Mouse (Mus musculus) liver, postnatal 0 days (tissue): Measurements from ENCODE around the gene Spaca3. TPM values are rescaled to one million over a fixed set of nuclear protein-coding genes. Genes with fewer than 3 reads are reported as not detected.

Source experiments
- ATAC-seq: fragments of 200-750 bp; cut with Nextera tagmentation; 2 replicates; pipeline ENCODE4 v1.8.0; 2017; ENCODE audit warnings: mild to moderate bottlenecking, moderate library complexity
- DNase-seq: peaks from one replicate; pipeline ENCODE4 v3.0.0-alpha.2; 2016
- H3K27ac ChIP-seq: fragments of 300-500 bp; sonication (generic); 2 replicates; pipeline ENCODE4 v1.5.1; 2014; ENCODE audit warnings: antibody characterized with exemption, moderate library complexity, mild to moderate bottlenecking, low read depth
- H3K27me3 ChIP-seq: fragments of 300-500 bp; sonication (generic); 2 replicates; pipeline ENCODE4 v1.6.1; 2014; ENCODE audit warnings: low read length, control low read depth, mixed read lengths; ENCODE audit not compliant: insufficient read depth
- H3K36me3 ChIP-seq: fragments of 300-500 bp; sonication (generic); replicated peaks from 2 replicates; pipeline ENCODE4 v1.6.1; 2014; ENCODE audit warnings: mild to moderate bottlenecking, control low read depth, low read length, moderate library complexity, mixed read lengths; ENCODE audit not compliant: insufficient read depth
- H3K4me1 ChIP-seq: fragments of 300-500 bp; sonication (generic); 2 replicates; pipeline ENCODE4 v1.6.1; 2014; ENCODE audit warnings: antibody characterized with exemption, mild to moderate bottlenecking, control low read depth; ENCODE audit not compliant: insufficient read depth
- H3K4me2 ChIP-seq: fragments of 300-500 bp; sonication (generic); 2 replicates; pipeline ENCODE4 v1.6.1; 2014; ENCODE audit warnings: low read depth, mild to moderate bottlenecking, low read length, moderate library complexity, mixed read lengths
- H3K4me3 ChIP-seq: fragments of 300-500 bp; sonication (generic); 2 replicates; pipeline ENCODE4 v1.5.1; 2014; ENCODE audit warnings: low read depth, low read length
- H3K9ac ChIP-seq: fragments of 300-500 bp; sonication (generic); replicated peaks from 2 replicates; pipeline ENCODE4 v1.6.1; 2014; ENCODE audit warnings: mild to moderate bottlenecking, moderate library complexity
- H3K9me3 ChIP-seq: fragments of 300-500 bp; sonication (generic); 2 replicates; pipeline ENCODE4 v1.6.1; 2016; ENCODE audit warnings: mild to moderate bottlenecking, control low read depth, low read length, mixed read lengths
- CTCF ChIP-seq: sonication (generic); IDR thresholded peaks from 2 replicates; pipeline ENCODE4 v1.5.1; 2016; ENCODE audit warnings: antibody characterized with exemption, low read depth
- EP300 ChIP-seq: IDR thresholded peaks from 2 replicates; pipeline ENCODE4 v1.6.1; 2016; ENCODE audit warnings: antibody characterized with exemption, low read depth, mild to moderate bottlenecking
- WGBS: fragments of 180-500 bp; shearing (Covaris S2); extraction: QIAGEN DNeasy Blood & Tissue Kit; methylation state at CpG from one replicate; pipeline ENCODE4 v1.1.7; 2014; ENCODE audit not compliant: insufficient replicate concordance; 5-methylcytosine and 5-hydroxymethylcytosine counted together
- polyA plus RNA-seq: library from polyadenylated mRNA; unstranded; fragments of >200 nt; fragmentation: Nextera tagmentation; extraction: Ambion mirVana; gene quantifications from 2 replicates; pipeline ENCODE4 v1.2.1, GENCODE M21; 2015

The Spaca3 gene
- polyA plus RNA-seq, 1 experiment from 2014 or later, result not detected

- 0 out of 2 replicates have a peak overlapping the region, but pooled peaks have one; percentile 7 for H3K27ac ChIP-seq
- ATAC-seq, result peak; percentile 53; the same call in 1 of the 2 replicates
- H3K4me3 ChIP-seq, result 0 out of 2 replicates have a peak overlapping the region, but pooled peaks have one; percentile 6
- H3K27me3 ChIP-seq, result no peaks in the 10 kb centered on the region
- H3K36me3 ChIP-seq, result no peaks in the 10 kb centered on the region
- H3K4me1 ChIP-seq, result peaks cover 14% of the 10 kb centered on the region
- H3K4me2 ChIP-seq, result peak overlapping the region; percentile 55
- no peak for DNase-seq
- H3K9me3 ChIP-seq, result no peaks in the 10 kb centered on the region
- 0 out of 2 replicates have a peak overlapping the region, but pooled peaks have one; percentile 6 for H3K9ac ChIP-seq
- WGBS, result 75% methylated on average over 11 of the region's 11 CpGs
- no peak for TF ChIP-seq EP300
- no peak for TF ChIP-seq CTCF
Measured at GRCm38 (mm10) chr11:80854430-80854829, 3.7 kb upstream of the Spaca3 start.

- Histone ChIP-seq H3K36me3 (no peaks in the 10 kb centered on the region), H3K9me3 (no peaks in the 10 kb centered on the region), H3K27me3 (no peaks in the 10 kb centered on the region), H3K9ac (no peak overlapping the region), H3K4me1 (peaks cover 14% of the 10 kb centered on the region), H3K27ac (0 out of 2 replicates have a peak overlapping the region, but pooled peaks have one; percentile 7), H3K4me2 (peak overlapping the region; percentile 55), H3K4me3 (0 out of 2 replicates have a peak overlapping the region, but pooled peaks have one; percentile 6)
- 34% methylated on average over 7 of the region's 7 CpGs for WGBS
- DNase-seq (peak; percentile 45), ATAC-seq (peak; percentile 86)
- TF ChIP-seq CTCF (no peak), EP300 (no peak)
Measured at GRCm38 (mm10) chr11:80854908-80855307, 3.3 kb upstream of the Spaca3 start.

GRCm38 (mm10) chr11:80856827-80857226 lies 1.3 kb upstream of the Spaca3 start:
- Histone ChIP-seq H3K27ac (no peak overlapping the region), H3K4me1 (peaks cover 14% of the 10 kb centered on the region), H3K9ac (no peak overlapping the region), H3K4me3 (no peak overlapping the region), H3K36me3 (no peaks in the 10 kb centered on the region), H3K27me3 (no peaks in the 10 kb centered on the region), H3K4me2 (no peak overlapping the region), H3K9me3 (no peaks in the 10 kb centered on the region)
- no peak for DNase-seq
- TF ChIP-seq EP300, result no peak
- TF ChIP-seq CTCF, result no peak
- 53% methylated on average over 2 of the region's 2 CpGs for WGBS
- no peak for ATAC-seq

- 85% methylated on average over 7 of the region's 7 CpGs for WGBS
- no peaks in the 10 kb centered on the region for H3K36me3 ChIP-seq
- TF ChIP-seq CTCF (no peak), EP300 (no peak)
- H3K4me1 ChIP-seq, result no peaks in the 10 kb centered on the region
- no peak overlapping the region for H3K9ac ChIP-seq
- DNase-seq (no peak), ATAC-seq (no peak)
- H3K4me2 ChIP-seq, result no peak overlapping the region
- no peaks in the 10 kb centered on the region for H3K27me3 ChIP-seq
- no peak overlapping the region for H3K27ac ChIP-seq
- no peak overlapping the region for H3K4me3 ChIP-seq
- no peaks in the 10 kb centered on the region for H3K9me3 ChIP-seq
Measured at GRCm38 (mm10) chr11:80862941-80863340, 4.8 kb downstream of the Spaca3 start.

- WGBS, result 84% methylated on average over 1 of the region's 1 CpGs
- H3K36me3 ChIP-seq, result no peaks in the 10 kb centered on the region
- TF ChIP-seq CTCF (no peak), EP300 (no peak)
- H3K4me3 ChIP-seq, result no peak overlapping the region
- H3K27me3 ChIP-seq, result no peaks in the 10 kb centered on the region
- no peak for DNase-seq
- no peak for ATAC-seq
- H3K9ac ChIP-seq, result no peak overlapping the region
- no peak overlapping the region for H3K27ac ChIP-seq
- H3K4me1 ChIP-seq, result 0 out of 2 replicates have a peak, but pooled peaks cover 6% of the 10 kb centered on the region
- no peaks in the 10 kb centered on the region for H3K9me3 ChIP-seq
- H3K4me2 ChIP-seq, result no peak overlapping the region
Measured at GRCm38 (mm10) chr11:80868039-80868438, 9.9 kb downstream of the Spaca3 start.

- peak overlapping the region; percentile 92 for H3K27ac ChIP-seq
Measured at GRCm38 (mm10) chr11:80872509-80873474, 14.6 kb downstream of the Spaca3 start.

More at GRCm38 (mm10) chr11:80872509-80873474, 14.6 kb downstream of the Spaca3 start:
- Histone ChIP-seq H3K4me2 (peak overlapping the region; percentile 66), H3K9ac (peak overlapping the region; percentile 51), H3K27me3 (no peaks in the 10 kb centered on the region), H3K9me3 (no peaks in the 10 kb centered on the region), H3K4me3 (peak overlapping the region; percentile 11), H3K4me1 (0 out of 2 replicates have a peak, but pooled peaks cover 6% of the 10 kb centered on the region), H3K36me3 (no peaks in the 10 kb centered on the region)
- peak; percentile 97 for ATAC-seq
- WGBS, result 42% methylated on average over 17 of the region's 17 CpGs
- DNase-seq, result peak; percentile 91
- TF ChIP-seq EP300, result peak; percentile 97
- TF ChIP-seq CTCF, result peak; percentile 93
